8 mouse cellular contexts compared by ENCODE assay signal in genomic region chr2:151494035-151494803, GRCm38 (mm10). TPM values are rescaled to one million over a fixed set of nuclear protein-coding genes. Genes with fewer than 3 reads are reported as not detected.
DNase-seq lines count a peak whose midpoint lies in the region; ATAC-seq and TF ChIP-seq lines count a peak whose summit lies in the region.

Gene Nsfl1c (plus strand): TSS chr2:151494182.

- peak within 1 kb of the TSS; percentile 89 for H3K4me3 ChIP-seq in bone marrow macrophage, adult 2 months (ENCODE audit: insufficient read depth, low read length)
- peak within 1 kb of the TSS; percentile 75 for H3K4me3 ChIP-seq in embryonic fibroblast, embryonic 13.5 days (ENCODE audit: insufficient read depth, low read length)
- peak within 1 kb of the TSS; percentile 94 for H3K4me3 ChIP-seq in kidney, embryonic 14.5 days (ENCODE audit: low read length)
- H3K4me3 ChIP-seq in limb, embryonic 15.5 days, result peak within 1 kb of the TSS; percentile 98

- H3K9ac ChIP-seq in kidney, embryonic 14.5 days (ENCODE audit: low read depth, low read length), result peak within 1 kb of the TSS; percentile 88
- peak within 1 kb of the TSS; percentile 98 for H3K9ac ChIP-seq in limb, embryonic 15.5 days

- H3K27ac ChIP-seq in bone marrow macrophage, adult 2 months (ENCODE audit: insufficient read depth, low read depth, low read length), result no peak within 1 kb of the TSS
- no peak within 1 kb of the TSS for H3K27ac ChIP-seq in embryonic fibroblast, embryonic 13.5 days (ENCODE audit: insufficient read depth, low read length)
- H3K27ac ChIP-seq in kidney, embryonic 14.5 days (ENCODE audit: low read depth, low read length), result no peak within 1 kb of the TSS
- peak within 1 kb of the TSS; percentile 67 for H3K27ac ChIP-seq in limb, embryonic 15.5 days

- peak; percentile 83 for TF ChIP-seq CTCF in bone marrow macrophage, adult 2 months (IDR thresholded peaks at IDR 0.05; ENCODE audit: low read depth, low read length)
- peak; percentile 74 for TF ChIP-seq CTCF in embryonic fibroblast, embryonic 13.5 days (IDR thresholded peaks at IDR 0.05; ENCODE audit: borderline replicate concordance, insufficient read depth, low read length)

- no peaks in the 10 kb centered on the region for H3K27me3 ChIP-seq in kidney, embryonic 14.5 days (ENCODE audit: control insufficient read depth, insufficient read depth, low read length)
- H3K27me3 ChIP-seq in limb, embryonic 15.5 days, result no peaks in the 10 kb centered on the region

- H3K4me2 ChIP-seq in kidney, embryonic 14.5 days (replicated peaks; ENCODE audit: low read depth, low read length), result peak within 1 kb of the TSS; percentile 76
- peak within 1 kb of the TSS; percentile 74 for H3K4me2 ChIP-seq in limb, embryonic 15.5 days

- H3K4me1 ChIP-seq in bone marrow macrophage, adult 2 months (ENCODE audit: control insufficient read depth, insufficient read depth, low read length), result peaks cover 2% of the 10 kb centered on the region; the same call in 1 of the 2 replicates
- peaks cover 4% of the 10 kb centered on the region; the same call in 1 of the 2 replicates for H3K4me1 ChIP-seq in embryonic fibroblast, embryonic 13.5 days (ENCODE audit: control insufficient read depth, insufficient read depth, low read length)
- H3K4me1 ChIP-seq in kidney, embryonic 14.5 days (ENCODE audit: control insufficient read depth, insufficient read depth, low read length), result peaks cover 5% of the 10 kb centered on the region; the same call in 1 of the 2 replicates
- H3K4me1 ChIP-seq in limb, embryonic 15.5 days, result peaks cover 10% of the 10 kb centered on the region

- H3K9me3 ChIP-seq in kidney, embryonic 14.5 days (ENCODE audit: control insufficient read depth, low read length), result no peaks in the 10 kb centered on the region
- no peaks in the 10 kb centered on the region for H3K9me3 ChIP-seq in limb, embryonic 15.5 days

- under 1% methylated on average over 72 of the region's 73 CpGs for WGBS in kidney, embryonic 14.5 days
- under 1% methylated on average over 73 of the region's 73 CpGs for WGBS in limb, embryonic 15.5 days

- ATAC-seq in kidney, embryonic 14.5 days (ENCODE audit: low FRiP score, low TSS enrichment), result peak; percentile 100
- ATAC-seq in limb, embryonic 15.5 days (ENCODE audit: insufficient number of reproducible peaks, low FRiP score, low TSS enrichment, low read depth), result peak; percentile 97

- peaks cover 23% of the 10 kb centered on the region for H3K36me3 ChIP-seq in kidney, embryonic 14.5 days (ENCODE audit: control insufficient read depth, insufficient read depth, low read length)
- peaks cover 27% of the 10 kb centered on the region for H3K36me3 ChIP-seq in limb, embryonic 15.5 days

- DNase-seq in A20 (ENCODE audit: low read depth, low spot score), result peak; percentile 94
- DNase-seq in heart, adult 9 months (ENCODE audit: low spot score in 2 of 2), result peak; percentile 86 to 92
- peak; percentile 85 to 92 for DNase-seq in monocyte, adult 2 months (ENCODE audit: low read depth in 1 of 2, low spot score in 2 of 2)
- DNase-seq in spleen, postnatal 36 days (ENCODE audit: low spot score in 2 of 2), result peak; percentile 87 to 89

- no peak for TF ChIP-seq POLR2A in bone marrow macrophage, adult 2 months (IDR thresholded peaks at IDR 0.05; ENCODE audit: borderline replicate concordance, low read depth, low read length)
- TF ChIP-seq POLR2A in embryonic fibroblast, embryonic 13.5 days (IDR thresholded peaks at IDR 0.05; ENCODE audit: low read depth, low read length), result peak; percentile 87

RNA-seq across cellular contexts. Expression of gene Nsfl1c, which starts in this region (rescaled TPM):
- 67.5 and 69.3 TPM in 2 replicates for polyA plus RNA-seq in bone marrow macrophage, adult 2 months (2012; ENCODE audit: insufficient read depth, insufficient read length, missing spikeins)
- 113 TPM in 2 replicates for polyA plus RNA-seq in embryonic fibroblast, embryonic 13.5 days (2011; ENCODE audit: insufficient read length, low read depth, missing spikeins)
- polyA plus RNA-seq in kidney, embryonic 14.5 days (2014; fragmentation: Nextera tagmentation; extraction: Ambion mirVana), result 198 and 253 TPM in 2 replicates
- 231 and 232 TPM in 2 replicates for polyA plus RNA-seq in limb, embryonic 15.5 days (2015; fragmentation: Nextera tagmentation; extraction: Ambion mirVana)
